Mouse (Mus musculus) cerebellum, adult 11 months (tissue): ENCODE measurements around the gene Adarb2.

Source experiments
- DNase-seq: peaks from one replicate; pipeline ENCODE4 v3.0.0; 2022

The Adarb2 gene

DNA sequence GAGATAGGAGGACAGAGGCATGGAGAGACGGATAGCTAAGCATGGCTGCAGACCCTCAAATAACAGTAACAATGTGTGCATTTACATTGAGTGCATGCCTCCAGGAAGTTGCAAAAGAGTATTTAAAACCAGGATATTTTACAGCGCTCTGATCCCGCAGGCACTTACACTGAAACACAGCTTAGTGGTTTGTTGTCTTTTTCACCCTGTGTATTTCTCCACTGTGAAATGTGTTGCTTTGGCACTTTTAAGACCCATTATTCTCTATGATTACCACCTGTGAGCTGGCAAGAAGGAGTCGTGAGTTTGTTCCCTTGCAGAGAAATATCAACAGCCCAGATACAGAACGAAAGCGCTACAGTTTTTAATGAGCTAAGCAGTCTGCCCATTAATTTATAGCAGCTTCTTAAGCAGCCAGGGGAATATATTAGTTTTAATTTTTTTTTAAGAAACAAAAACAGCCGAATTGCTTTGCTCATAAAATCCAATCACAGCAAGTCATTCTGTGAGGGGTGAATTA, 167.3 kb downstream of the Adarb2 start:
- no peak for DNase-seq

- no peak for DNase-seq
Observed at GRCm38 (mm10) chr13:8388541-8388940, 185.9 kb downstream of the Adarb2 start.

GRCm38 (mm10) chr13:8400265-8401041, 197.8 kb downstream of the Adarb2 start:
- no peak for DNase-seq

GRCm38 (mm10) chr13:8402324-8402873, 199.7 kb downstream of the Adarb2 start:
- no peak for DNase-seq

GRCm38 (mm10) chr13:8406020-8406419, 203.4 kb downstream of the Adarb2 start:
- DNase-seq = no peak

DNA sequence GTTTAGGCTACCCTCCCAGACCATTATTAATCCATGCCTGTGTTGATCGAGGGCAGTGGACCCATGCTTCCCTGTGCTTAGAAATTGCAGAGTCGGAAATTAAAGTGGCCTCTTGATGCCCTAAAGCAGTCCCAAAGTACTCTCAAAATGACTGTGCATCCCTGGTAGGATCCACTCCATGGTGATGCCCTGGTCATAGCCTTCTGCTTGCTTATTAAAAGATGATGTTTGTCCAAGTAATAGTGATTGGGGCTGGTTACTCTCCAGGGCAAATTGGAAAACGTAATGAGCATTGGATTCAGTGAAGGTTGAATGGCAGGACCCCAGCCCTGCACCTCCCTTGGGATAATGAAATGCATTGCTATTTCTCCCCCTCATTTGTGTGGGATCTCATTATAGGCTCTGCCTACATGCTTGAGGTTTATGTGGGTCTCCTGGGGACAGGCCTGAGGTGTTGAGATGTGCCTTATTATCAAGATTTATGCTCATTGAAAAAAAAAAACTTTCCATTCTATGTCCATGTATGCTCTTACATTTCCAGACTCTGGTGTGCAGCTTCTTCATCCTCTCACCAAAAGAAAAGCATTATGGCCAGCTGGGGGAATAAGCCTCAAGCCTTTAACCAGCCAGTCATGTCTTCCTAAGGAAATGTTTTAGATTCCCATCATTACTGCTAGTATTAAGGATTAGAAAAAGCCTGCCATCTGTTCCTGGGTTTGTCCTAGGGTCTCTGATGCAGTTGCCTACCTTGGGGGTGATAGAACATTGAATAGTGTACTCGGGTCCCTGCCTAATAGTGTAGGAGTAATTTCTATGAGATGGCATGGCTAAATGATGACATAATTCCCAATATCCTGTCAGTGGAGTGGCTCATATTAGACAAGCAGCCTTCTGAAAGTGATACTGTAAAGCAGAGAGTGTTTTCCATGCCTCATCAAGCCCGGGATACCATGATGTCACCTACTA, 208.0 kb downstream of the Adarb2 start:
- DNase-seq = no peak

DNA sequence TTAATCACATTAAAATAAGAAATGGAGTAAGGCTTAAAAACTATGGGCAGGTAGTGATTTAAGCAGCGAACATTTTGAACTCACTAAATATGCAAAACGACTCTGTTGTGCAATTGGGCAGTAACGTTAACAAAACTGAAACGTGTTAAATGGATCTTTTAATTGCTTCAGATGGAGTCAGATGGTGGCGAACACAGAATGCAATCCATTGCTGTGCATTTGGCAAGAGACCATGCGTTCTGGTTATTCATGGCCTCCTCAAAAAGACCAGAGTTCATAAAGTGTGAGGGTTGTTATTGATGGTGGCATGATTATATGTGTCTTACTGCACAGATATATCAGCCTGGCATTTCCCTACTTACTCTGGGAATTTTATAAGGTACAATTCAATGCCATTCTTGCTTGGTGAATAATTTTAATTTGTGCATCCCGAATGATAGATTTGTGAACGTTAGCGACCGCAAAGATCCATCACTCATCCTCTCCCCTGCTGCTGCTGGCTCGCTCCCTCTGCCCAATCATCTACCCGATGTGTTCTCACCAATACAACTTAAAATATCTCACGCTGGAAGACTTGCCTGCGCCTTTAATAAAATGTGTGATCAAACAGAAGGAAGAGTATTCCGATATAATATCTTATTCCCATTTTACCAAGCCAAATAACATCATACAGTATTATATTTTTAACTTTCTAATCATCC, 221.5 kb downstream of the Adarb2 start:
- no peak for DNase-seq

GRCm38 (mm10) chr13:8439188-8439835, 236.6 kb downstream of the Adarb2 start:
- no peak for DNase-seq

DNA sequence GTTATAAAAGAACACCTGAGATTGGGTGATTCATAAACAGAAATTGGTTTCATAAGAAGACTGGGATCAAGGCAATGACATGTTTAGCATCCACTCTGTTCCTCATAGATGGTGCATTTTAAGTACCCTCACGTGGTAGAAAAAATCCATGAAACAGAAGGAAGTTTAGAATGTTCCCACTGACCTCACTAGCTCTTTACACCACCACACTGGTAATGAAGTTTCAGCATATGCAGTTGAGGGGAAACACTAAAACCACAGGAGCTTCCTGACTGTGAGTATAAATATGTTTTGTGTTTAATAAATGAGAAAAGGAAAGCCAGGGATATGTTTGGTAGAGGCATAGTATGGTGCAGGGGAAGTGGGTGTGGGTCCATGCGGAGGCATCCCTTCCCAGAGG, 242.7 kb downstream of the Adarb2 start:
- no peak for DNase-seq

DNA sequence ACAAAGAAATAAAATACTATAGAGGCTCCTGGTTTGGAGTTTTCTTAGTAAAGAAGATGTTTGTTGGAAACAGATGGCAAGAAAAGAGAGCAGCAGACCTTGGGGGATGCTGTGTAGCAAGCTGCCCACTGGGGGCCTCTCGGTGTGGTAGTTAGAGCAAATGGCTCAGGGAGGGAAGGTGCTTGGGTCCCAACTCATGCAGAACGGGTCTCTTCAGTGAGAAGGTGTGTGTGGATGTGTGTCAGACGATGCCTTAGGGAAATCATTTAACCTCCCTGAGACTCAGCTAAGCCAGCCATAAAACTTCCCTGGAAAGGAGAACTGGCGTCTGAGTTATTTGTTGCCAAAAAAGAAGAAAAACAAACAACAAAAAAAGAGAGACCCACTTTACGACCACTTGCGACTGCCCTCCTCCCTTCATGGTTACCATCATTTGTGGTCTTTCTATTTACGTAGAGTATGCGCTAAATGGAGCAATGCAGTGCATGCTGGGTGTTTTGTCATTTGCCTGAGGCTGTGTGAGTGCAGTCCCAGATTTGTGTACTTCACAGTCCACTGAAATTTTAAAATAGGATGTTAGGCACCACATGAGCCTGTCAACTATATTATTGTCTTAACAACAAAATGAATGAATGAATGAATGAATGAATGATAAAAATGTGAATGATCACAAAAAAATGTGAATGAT, 245.7 kb downstream of the Adarb2 start:
- no peak for DNase-seq

DNA sequence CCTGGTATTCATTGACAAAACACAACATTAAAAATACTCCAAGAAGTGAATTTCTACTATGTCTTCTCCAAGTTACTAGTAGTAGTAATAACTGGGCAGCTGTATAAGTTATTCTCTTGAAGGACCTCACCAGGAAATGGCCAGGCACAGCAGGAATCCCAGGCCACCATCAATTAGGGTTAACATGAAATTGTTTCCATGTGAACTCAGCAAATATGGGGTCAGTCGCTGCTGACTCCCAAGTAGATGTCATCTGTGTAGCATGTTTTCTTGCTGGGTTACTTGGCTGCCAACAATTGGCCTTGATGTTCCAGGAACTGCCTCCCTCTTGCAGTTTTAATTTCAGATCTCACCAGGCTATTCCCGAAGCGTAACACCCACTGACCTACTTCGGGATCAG, 248.9 kb downstream of the Adarb2 start:
- DNase-seq = no peak

- no peak for DNase-seq
Observed at GRCm38 (mm10) chr13:8456886-8457285, 254.2 kb downstream of the Adarb2 start.

- DNase-seq = no peak
Observed at GRCm38 (mm10) chr13:8457831-8458230, 255.2 kb downstream of the Adarb2 start.

DNA sequence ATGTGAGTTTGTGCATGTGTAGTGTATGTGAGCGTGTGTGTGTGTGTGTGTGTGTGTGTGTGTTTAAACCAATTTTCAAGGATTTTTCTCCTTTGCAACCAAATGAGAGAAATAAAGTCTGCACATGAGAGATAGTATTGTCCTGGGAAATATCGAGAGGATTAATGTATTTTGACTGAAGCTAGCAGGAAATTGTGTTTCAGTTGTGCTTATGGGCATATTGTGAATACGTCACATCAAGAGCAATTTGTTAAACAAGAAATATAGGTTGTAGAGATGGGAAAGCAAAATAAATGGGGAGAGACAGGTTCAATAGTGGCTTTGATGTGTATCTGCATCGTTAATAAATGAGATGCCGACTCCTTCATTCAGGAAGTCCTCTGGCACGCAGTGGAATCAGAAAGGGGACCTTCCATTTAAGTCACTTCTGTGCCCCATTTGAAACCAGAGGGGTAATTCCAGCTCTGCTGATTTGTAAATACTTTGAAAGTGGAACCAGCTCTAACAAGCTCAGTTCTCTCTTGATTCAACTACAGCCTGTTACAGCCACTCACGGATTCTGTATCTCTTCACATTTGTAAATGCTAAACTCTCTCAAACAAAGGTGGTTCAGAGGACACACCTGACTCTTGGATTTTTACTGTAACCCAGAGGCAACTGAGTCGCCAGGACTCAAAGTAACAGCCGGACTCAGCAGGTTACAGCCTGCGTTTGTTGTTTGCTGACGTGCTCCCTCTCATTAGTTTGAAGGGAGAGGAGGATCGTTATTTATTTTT, 265.1 kb downstream of the Adarb2 start:
- DNase-seq = no peak

DNA sequence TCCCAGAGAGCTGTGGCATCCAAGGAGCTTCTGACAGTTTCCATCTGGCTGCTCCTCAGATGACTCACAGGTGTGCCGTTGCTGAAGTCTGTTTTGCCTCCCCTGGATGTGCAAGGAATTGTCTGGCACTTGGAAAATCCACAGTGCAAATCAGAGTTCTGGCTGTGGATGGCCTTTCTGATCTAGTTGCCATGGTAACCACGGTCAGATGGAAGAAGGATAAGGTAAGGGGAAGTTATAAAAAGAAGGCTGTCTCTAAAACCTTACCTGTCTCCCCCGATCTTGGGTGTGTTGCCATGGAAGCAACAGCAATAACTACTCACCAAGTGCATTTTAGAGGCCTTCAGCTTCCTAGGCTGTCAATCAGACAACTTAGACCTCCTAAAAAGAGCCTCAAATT, 273.6 kb downstream of the Adarb2 start:
- no peak for DNase-seq

DNA sequence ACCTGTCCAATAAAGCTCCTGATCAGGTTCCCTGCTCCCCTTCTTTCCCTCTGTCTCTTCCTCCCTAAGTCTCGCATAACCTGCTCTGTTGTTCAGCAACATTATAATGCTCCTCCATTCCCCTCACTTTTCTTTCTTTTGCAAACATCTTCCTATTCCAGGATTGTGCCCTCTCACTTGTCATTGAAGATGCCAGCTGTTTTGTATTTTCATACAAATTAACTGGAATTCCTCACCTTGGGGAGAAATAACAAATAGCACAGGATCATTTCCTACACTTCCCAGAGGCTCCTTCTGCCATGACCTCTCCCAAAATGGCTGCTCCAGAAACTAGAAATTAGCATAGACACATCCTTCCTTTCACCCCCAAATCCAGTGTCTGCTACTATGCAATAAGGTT, 276.1 kb downstream of the Adarb2 start:
- DNase-seq = no peak

GRCm38 (mm10) chr13:8479970-8480369, 277.3 kb downstream of the Adarb2 start:
- DNase-seq = no peak

DNA sequence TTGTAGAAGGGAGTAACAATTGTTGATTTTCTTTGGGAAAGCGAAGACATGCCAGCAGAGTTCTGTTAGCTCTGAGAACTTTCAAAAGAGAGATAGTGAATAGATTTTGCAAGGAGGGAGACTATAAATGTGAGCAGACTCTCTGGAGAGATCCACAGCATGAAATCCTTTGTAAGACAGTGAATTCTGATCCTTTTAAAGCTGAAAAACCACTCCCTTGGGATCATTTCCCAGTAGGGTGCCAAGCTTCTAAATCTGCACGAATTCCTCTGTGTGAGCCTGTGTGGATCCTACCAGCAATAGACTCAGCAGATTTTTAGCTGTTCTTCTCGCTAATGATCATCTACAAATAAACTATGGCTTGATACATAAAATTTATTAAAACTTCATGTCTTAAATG, 278.7 kb downstream of the Adarb2 start:
- DNase-seq = no peak

- no peak for DNase-seq
Observed at GRCm38 (mm10) chr13:8484592-8485272, 282.1 kb downstream of the Adarb2 start.

- no peak for DNase-seq
Observed at GRCm38 (mm10) chr13:8487756-8488434, 285.2 kb downstream of the Adarb2 start.
